Mouse (Mus musculus) lung, adult 2 months (tissue): ENCODE data around the gene Calhm5. TPM values are rescaled to one million over a fixed set of nuclear protein-coding genes. Genes with fewer than 3 reads are reported as not detected.

Source experiments
- DNase-seq: peaks from one replicate; pipeline ENCODE4 v3.0.0; 2022
- H3K4me1 ChIP-seq: fragments of 200-500 bp; 2 replicates; pipeline ENCODE4 v1.6.1; 2011; ENCODE audit warnings: low read length; ENCODE audit not compliant: control insufficient read depth, insufficient read depth
- H3K4me3 ChIP-seq: fragments of 200-500 bp; replicated peaks from 2 replicates; pipeline ENCODE3; 2011; ENCODE audit warnings: low read depth, mild to moderate bottlenecking, control low read depth, low read length; ENCODE audit errors: extremely low read depth
- CTCF ChIP-seq: fragments of 200-500 bp; IDR thresholded peaks from 2 replicates; pipeline ENCODE4 v1.5.1; 2011; ENCODE audit warnings: mild to moderate bottlenecking, low read length, control low read depth; ENCODE audit not compliant: insufficient read depth
- POLR2A ChIP-seq: fragments of 200-500 bp; IDR thresholded peaks from 2 replicates; pipeline ENCODE4 v1.6.1; 2011; ENCODE audit warnings: low read depth, mild to moderate bottlenecking, control low read depth, low read length, borderline replicate concordance; ENCODE audit errors: extremely low read depth
- WGBS: fragments of 180-500 bp; shearing (Covaris S2); methylation state at CpG from one replicate; pipeline ENCODE4 v1.1.7; 2018; 5-methylcytosine and 5-hydroxymethylcytosine counted together
- polyA plus RNA-seq: library from polyadenylated mRNA; depleted of rRNA; stranded (reverse); fragments of >200 nt; gene quantifications from 2 replicates; pipeline ENCODE4 v1.2.3, GENCODE M21; 2012; rRNA removed

The Calhm5 gene
- polyA plus RNA-seq: 0.49 and 1.2 TPM in 2 replicates

DNA sequence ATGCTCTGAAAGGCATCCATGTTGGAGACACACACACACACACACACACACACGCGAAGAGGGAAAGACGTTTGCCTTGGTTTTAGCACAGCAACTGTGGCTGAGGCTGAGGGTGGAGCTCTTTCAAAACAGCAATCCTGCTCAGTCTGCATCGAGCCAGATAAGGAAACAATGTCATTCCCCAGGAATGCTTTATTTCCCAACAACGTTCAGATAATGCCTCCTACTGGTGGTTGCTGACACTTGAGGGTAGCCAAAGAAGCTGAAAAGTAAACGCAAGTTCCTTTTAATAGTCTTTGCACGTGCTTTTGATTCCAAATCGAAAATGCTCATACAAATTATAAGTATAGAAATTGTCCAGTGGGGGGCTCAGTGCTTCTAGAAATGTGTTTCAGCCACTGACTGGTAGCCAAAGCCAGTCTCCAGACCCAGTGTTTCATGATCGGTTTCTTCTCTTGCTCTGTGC lies at the start of gene Calhm5:
Gene Calhm5 (minus strand): TSS at position 102 of the 466 bp plus-strand sequence.
- peak; percentile 34 for DNase-seq

DNA sequence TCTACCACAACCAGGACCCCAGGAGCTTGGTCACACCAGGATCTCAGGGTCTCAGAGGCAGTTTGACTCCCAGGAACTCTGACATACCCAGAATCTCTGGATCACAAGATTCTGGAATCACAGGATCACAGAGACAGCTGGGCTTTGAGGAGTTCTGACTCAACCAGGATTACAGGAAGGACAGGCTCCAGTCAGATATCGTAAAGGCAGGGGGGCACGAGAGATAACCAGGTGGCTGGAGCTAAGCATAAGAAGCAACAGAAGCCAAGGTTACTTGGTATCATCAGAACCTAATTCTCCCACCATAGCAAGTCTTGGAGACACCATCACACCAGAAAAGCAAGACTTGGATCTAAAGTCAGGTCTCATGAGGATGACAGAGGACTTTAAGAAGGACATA lies 45.4 kb upstream of the Calhm5 start:
- no peak for DNase-seq
- 73% methylated on average over 2 of the region's 2 CpGs for WGBS
- no peaks in the 10 kb centered on the region for H3K4me1 ChIP-seq
- H3K4me3 ChIP-seq: no peak overlapping the region
- TF ChIP-seq POLR2A (no peak), CTCF (no peak)

More for the DNA sequence above, at the start of gene Calhm5:
- Histone ChIP-seq H3K4me1 (no peaks in the 10 kb centered on the region), H3K4me3 (peak within 1 kb of the TSS; percentile 55)
- TF ChIP-seq CTCF (0 out of 2 replicates have a peak, but pooled peaks have one; percentile 17), POLR2A (peak; percentile 51; the same call in 1 of the 2 replicates)
- WGBS: 5% methylated on average over 9 of the region's 9 CpGs

DNA sequence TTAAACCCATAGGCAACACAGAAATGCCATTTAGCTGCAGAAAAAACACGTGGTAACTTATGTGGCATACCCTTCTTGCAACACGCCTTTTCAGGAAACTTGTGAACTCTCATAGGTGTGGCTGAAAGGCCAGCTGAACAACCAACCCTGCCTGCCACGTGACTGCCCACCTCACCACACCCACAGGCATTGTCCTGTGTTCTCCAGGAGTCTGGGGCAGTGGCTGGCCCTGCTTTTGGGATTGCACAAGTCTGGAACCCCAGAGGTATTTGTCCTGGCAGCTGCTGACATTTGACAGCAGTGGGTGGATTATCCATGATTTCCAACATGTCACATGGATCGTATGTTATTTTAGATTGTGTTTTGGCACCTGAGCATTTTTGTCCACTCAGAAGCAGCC lies 43.4 kb upstream of the Calhm5 start:
- H3K4me3 ChIP-seq: no peak overlapping the region
- DNase-seq: no peak
- no peaks in the 10 kb centered on the region for H3K4me1 ChIP-seq
- WGBS: 52% methylated on average over 4 of the region's 4 CpGs
- no peak for TF ChIP-seq CTCF
- TF ChIP-seq POLR2A: no peak

DNA sequence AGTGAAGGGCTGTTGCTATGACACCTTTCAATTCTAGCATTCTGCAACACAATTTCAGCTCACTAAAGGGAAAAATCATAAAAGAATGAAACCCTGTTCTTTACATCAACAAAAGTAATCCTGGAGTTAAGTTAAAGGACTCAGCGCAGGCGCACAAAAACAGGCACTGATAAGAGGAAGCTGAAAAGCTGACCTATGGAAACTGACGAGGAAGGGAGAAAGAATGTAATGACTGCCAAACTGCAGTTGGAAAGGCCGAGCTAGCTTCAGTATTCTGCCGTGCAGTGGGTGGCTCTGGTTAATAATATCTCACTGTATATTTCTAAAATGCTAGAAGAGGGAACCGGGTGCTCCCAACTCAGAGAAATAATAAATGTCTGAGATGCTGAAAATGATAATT lies 41.7 kb upstream of the Calhm5 start:
- TF ChIP-seq CTCF (no peak), POLR2A (no peak)
- Histone ChIP-seq H3K4me3 (no peak overlapping the region), H3K4me1 (no peaks in the 10 kb centered on the region)
- DNase-seq: no peak
- 49% methylated on average over 6 of the region's 6 CpGs for WGBS

DNA sequence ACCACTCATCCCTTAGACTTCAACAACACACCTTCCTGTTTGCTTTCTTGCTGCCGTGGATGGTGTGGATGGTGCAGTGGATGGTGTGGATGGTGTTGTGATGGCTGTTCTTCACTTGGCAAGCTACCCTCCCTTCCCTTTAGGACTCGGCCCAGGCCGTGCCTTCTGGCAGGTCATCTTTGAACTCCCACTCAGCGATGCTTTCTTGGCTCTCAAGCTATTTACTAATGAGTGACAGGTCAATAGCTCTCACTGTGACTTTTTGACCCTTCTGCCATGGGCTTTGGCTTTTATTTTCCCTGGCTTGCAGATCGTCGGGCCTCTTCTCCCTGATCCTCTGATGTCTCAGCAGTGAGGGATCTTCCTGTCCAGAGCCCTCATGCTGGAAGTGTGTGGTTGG lies 40.1 kb upstream of the Calhm5 start:
- TF ChIP-seq POLR2A: no peak
- no peak for TF ChIP-seq CTCF
- no peak overlapping the region for H3K4me3 ChIP-seq
- WGBS: 41% methylated on average over 6 of the region's 6 CpGs
- no peaks in the 10 kb centered on the region for H3K4me1 ChIP-seq
- no peak for DNase-seq

DNA sequence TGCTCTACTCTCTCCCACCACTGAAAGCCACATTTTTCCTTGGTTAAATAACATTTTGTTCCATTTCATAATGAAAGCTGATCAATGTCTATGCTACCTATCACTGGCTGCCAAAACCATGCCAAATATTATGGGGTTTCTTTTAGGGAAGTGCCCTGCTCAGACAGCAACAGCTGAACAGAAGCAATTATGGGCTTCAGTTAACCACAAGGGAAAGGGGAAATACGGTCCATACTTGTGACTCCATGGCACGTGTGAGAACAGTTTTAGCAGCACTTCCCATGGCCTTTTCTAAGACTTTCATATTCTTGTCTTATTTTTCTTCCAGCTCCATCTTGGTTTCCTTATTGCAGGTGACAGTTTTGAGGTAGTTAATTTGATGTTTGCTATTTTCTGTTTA lies 35.0 kb upstream of the Calhm5 start:
- no peak for TF ChIP-seq POLR2A
- no peak for TF ChIP-seq CTCF
- H3K4me3 ChIP-seq: no peak overlapping the region
- no peak for DNase-seq
- 65% methylated on average over 2 of the region's 2 CpGs for WGBS
- no peaks in the 10 kb centered on the region for H3K4me1 ChIP-seq

DNA sequence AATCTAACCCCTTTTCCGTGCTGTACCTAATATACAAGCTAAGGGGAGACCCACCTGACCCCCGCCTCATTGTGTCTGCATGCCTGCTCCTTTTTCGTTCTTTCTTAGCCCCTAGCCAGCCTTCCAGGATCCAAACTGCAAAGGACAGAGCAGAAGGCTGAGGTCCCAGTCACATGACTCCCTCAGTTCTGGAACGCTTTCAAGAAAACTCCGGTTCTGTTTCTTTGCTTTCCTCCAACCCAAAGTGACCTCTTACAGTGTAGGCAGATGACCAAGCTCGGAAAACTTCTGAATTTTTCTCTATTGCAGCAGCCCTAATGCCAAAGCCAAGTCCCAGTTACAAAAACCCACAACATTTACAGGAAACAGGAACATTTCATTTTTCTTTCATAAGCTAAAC lies 32.1 kb upstream of the Calhm5 start:
- Histone ChIP-seq H3K4me3 (no peak overlapping the region), H3K4me1 (no peaks in the 10 kb centered on the region)
- 68% methylated on average over 6 of the region's 6 CpGs for WGBS
- TF ChIP-seq CTCF (no peak), POLR2A (no peak)
- DNase-seq: no peak

DNA sequence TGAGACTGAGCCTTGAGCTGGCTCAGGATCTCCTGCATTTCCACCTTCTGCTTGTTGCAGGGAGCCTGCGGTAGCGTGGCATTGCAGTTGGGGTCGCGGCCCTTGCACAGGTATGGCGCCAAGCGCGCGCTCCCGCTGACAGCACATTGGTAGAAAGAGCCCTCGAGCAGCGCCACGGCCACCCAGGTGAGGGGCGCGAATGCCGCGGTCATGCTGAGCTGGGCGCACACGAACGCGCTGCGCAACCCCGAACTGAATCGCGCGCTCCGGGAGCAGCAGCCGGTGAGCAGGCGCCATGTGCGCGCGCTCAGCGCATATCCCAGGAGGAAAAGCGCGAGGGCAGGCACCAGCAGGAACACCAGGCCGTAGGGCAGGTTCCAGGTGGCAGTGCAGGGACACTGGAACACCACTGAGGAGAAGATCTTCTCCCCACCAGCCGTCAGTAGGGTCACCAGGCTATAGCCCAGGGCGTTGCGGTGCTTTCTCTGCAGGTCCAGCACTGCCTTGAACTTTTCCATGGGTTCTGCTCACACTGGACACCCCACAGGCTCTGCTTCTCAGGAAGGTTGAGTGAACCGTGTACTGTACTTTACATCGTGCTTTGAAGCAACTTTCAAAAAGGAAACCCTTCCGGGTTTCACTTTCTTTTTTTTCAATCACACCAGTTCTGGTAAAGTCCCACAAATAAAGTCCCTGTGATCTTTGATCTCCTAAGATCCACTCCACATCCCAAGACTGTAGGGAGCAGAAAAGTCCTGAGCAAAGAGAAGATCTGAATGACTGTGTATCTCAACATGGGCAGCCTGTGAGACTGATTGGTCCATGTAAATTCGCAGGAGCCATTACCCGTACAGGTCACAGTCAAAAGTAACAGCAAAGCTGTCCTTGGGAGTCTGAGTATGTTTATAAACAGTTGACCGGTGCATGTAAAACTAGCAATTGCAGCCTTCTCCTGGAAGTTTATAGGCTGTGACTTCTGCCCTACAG lies 31.4 kb upstream of the Calhm5 start, which contains the start of gene Calhm6:
Gene Calhm6 (minus strand): TSS at position 593 of the 987 bp plus-strand sequence.
- Histone ChIP-seq H3K4me3 (peak within 1 kb of the TSS; percentile 60), H3K4me1 (no peaks in the 10 kb centered on the region)
- no peak for TF ChIP-seq POLR2A
- 9% methylated on average over 44 of the region's 44 CpGs for WGBS
- peak; percentile 23 for DNase-seq

DNA sequence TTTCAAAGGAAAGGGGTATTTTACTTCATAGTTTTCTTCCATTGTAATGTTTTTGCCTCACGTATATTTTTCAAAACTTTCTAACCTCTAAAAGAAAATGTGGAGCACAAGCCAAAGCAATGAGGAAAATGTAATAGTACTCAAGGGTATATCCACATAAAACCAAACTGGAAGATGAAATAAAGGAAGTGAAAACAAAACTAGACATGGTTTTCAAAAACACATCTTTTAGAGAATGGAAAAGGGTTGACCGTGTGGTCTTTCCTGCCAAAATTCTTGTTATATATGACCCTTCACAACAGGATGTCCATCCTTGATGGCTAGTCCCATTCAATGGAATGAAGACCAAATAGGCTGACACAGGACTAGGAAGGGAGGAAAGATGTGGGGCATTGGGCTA lies 22.1 kb upstream of the Calhm5 start:
- Histone ChIP-seq H3K4me3 (no peak overlapping the region), H3K4me1 (no peaks in the 10 kb centered on the region)
- DNase-seq: no peak
- WGBS: 67% methylated on average over 2 of the region's 2 CpGs
- TF ChIP-seq POLR2A: no peak
- TF ChIP-seq CTCF: no peak

DNA sequence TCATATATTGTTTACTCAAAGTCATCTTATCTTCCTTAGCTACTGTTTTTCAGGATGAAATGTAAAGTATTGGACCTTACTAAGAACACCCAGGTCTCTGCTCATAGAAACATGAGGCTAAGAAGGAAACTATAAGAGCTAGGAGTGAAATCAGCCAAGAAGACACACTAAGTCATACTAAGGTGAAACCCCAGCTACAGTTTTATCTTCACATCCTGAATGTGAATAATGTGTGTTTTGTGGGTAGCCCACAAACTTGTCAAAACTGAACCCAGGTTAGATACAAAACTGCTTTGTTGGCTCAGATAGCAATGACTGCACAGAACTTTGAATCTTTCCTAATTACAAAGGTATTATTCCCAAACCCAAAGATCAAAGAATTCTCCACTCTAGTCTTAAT lies 21.5 kb upstream of the Calhm5 start:
- Histone ChIP-seq H3K4me3 (no peak overlapping the region), H3K4me1 (no peaks in the 10 kb centered on the region)
- no peak for DNase-seq
- TF ChIP-seq CTCF (no peak), POLR2A (no peak)
